In the genomic region with DNA sequence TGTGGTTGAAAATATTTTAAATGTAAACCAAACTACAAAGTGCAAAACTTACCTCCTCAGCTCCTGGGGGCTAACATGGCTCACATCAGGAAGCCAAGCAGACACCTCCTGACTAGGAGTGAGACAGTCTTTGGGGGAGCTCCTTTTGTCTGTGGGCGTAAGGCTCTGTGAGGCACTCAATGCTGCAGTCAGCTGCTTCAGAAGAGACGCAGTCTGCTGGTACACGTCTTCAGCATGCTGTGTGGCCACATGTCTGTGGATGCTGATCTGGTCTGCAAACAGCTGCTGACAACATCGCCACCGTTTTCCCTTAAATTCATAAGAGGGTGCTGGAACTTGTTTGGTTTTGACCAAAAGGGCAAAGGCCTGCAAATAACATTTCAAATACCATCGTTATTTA, we compare ENCODE assay signal across 18 mouse cellular contexts.
"Had no signal": no experiment of that assay in that cellular context is flagged by ENCODE, and none has a peak within 500 bp of the region (broad histone marks: within the 10 kb centered on the region; RNA-seq: fewer than 3 reads in every experiment).

No protein-coding gene starts in this region.

- DNase-seq: liver, embryonic 13.5 days; liver, postnatal 0 days; lung, adult 2 months; lung, postnatal 14 days; lung, postnatal 36 days; thymus, adult 18-20 months; thymus, postnatal 14 days; thymus, postnatal 36 days had no signal

- H3K4me1 ChIP-seq: stomach, embryonic 15.5 days had no signal

- H3K9me3 ChIP-seq: liver, embryonic 13.5 days; liver, embryonic 15.5 days; lung, embryonic 15.5 days; megakaryocyte, embryonic 14.5 days; midbrain, embryonic 13.5 days; midbrain, embryonic 15.5 days; neural tube, embryonic 12.5 days; stomach, embryonic 15.5 days had no signal

- ATAC-seq: liver, postnatal 0 days; lung, postnatal 0 days; midbrain, embryonic 13.5 days; midbrain, embryonic 15.5 days had no signal

- H3K4me2 ChIP-seq: liver, embryonic 13.5 days; liver, embryonic 15.5 days; lung, embryonic 15.5 days; midbrain, embryonic 13.5 days; midbrain, embryonic 15.5 days; neural tube, embryonic 12.5 days; stomach, embryonic 15.5 days had no signal

- H3K4me3 ChIP-seq: liver, embryonic 13.5 days; liver, embryonic 15.5 days; lung, embryonic 15.5 days; megakaryocyte, embryonic 14.5 days; midbrain, embryonic 13.5 days; midbrain, embryonic 15.5 days; neural tube, embryonic 12.5 days; stomach, embryonic 15.5 days had no signal

- H3K27me3 ChIP-seq: liver, embryonic 13.5 days; liver, embryonic 15.5 days; lung, embryonic 15.5 days; megakaryocyte, embryonic 14.5 days; midbrain, embryonic 13.5 days; midbrain, embryonic 15.5 days; neural tube, embryonic 12.5 days; stomach, embryonic 15.5 days had no signal

- H3K9ac ChIP-seq: liver, embryonic 13.5 days; liver, embryonic 15.5 days; liver, postnatal 0 days; lung, embryonic 15.5 days; midbrain, embryonic 13.5 days; midbrain, embryonic 15.5 days; neural tube, embryonic 12.5 days; stomach, embryonic 15.5 days had no signal

- H3K27ac ChIP-seq: liver, embryonic 13.5 days; liver, embryonic 15.5 days; lung, embryonic 15.5 days; macrophage; midbrain, embryonic 13.5 days; midbrain, embryonic 15.5 days; neural tube, embryonic 12.5 days; stomach, embryonic 15.5 days; stomach, postnatal 0 days had no signal
